Mouse (Mus musculus) G1E (cell line): ENCODE data around the gene Zan.

Experiments used
- CTCF ChIP-seq: IDR thresholded peaks from 2 replicates; pipeline ENCODE4 v1.5.1; 2012; ENCODE audit warnings: low read depth, low read length, inconsistent platforms, mixed read lengths
- GATA1 ChIP-seq: IDR thresholded peaks from 2 replicates; pipeline ENCODE4 v1.6.1; 2012; ENCODE audit warnings: borderline replicate concordance, low read length, inconsistent platforms, mixed read lengths
- TAL1 ChIP-seq: conservative IDR thresholded peaks from 2 replicates; pipeline ENCODE4 v1.6.1; 2012; ENCODE audit warnings: low read depth, low read length, inconsistent platforms, mixed read lengths

GRCm38 (mm10) chr5:137466946-137467345 lies 9.9 kb downstream of the Zan start:
- no peak for TF ChIP-seq CTCF
- no peak for TF ChIP-seq TAL1
- no peak for TF ChIP-seq GATA1
